Mouse (Mus musculus) left cerebral cortex, adult 8-10 months (tissue): ENCODE measurements around the gene Kcnh8. TPM values are rescaled to one million over a fixed set of nuclear protein-coding genes. Genes with fewer than 3 reads are reported as not detected.

Source experiments
- DNase-seq, 2 experiments: peaks; one replicate each; pipeline ENCODE4 v3.0.0; 2022; ENCODE audit warnings: low spot score in 2 of 2
- total RNA-seq, 4 experiments: library from RNA; stranded (reverse); gene quantifications; 2 replicates each; pipeline ENCODE4 v1.2.4; 2022

Gene Kcnh8
- total RNA-seq, 4 experiments from 2014 or later = 0.49 to 0.93 (median 0.67) TPM

- no peak for DNase-seq
These were observed 216.5 kb downstream of the Kcnh8 start for GRCm38 (mm10) chr17:52819007-52819406.

GRCm38 (mm10) chr17:52829678-52830077, 227.2 kb downstream of the Kcnh8 start:
- no peak for DNase-seq

GRCm38 (mm10) chr17:52873195-52873594, 270.7 kb downstream of the Kcnh8 start:
- peak in 1 of 2 experiments; percentile 11 for DNase-seq

GRCm38 (mm10) chr17:52878964-52879363, 276.5 kb downstream of the Kcnh8 start:
- DNase-seq = no peak

DNA sequence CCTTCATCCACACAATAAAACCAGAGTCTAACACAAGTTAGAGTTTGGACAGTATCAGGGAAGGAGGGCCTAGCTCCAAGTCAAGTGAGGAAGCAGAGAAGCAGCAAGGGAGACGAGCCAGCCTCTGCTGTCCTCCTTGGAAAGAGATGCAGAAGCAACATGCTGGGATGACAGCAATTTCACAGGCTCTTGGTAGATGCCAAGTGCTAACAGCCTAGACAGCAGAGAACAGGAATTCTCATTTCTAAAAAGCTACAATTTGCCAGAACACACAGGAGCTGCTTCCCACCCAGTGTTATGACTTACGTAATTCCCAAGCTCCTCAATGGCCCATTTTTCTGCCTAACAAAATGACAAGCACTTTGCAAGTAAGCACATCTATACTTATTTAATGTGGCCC, 277.5 kb downstream of the Kcnh8 start:
- peak in 1 of 2 experiments; percentile 33 for DNase-seq

DNA sequence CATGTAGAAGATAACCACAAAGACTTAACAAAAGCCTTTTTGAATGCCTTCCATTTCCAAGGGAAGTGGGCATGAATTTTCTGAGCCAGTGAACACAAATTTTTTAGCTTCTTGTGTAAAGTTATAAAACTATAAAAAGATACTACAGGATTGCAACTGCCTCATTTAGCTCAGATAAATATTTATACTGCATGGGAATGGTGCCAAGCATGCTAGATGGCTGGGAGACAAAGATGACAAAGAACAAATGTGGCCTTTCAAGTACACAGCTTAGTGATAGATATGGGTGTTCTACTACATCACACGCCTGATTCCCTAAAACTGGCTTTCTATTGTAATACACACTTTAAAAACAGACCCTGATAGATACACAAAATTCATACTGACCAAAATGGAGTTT, 282.7 kb downstream of the Kcnh8 start:
- DNase-seq = no peak

DNA sequence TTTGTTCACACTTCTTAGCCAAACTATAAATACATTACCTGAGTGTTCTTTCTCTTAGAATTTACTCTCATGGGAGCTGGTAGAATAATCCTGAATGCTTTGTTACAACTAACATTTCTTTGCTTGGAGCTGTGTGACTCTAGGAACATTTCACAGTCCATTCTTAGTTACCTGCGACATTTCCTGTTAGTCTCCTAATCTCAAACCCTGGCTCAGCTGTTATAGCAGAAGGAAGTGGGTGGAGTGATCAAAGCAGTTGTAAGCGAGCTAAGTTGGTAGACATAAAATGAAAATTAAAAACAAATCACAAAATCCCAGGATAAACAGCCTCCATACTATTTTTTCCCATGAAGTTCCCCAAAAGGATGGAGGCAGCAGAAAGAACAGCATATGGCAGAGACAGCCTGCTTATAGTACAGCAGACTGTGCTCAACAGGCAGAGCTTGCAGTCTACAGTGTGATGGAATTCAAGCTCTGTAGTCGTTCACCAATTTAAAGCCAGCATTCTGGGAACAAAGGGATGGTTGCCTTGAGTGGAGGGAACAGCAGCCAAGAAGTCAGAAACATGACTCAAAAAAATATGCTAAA, 318.1 kb downstream of the Kcnh8 start:
- peak in 1 of 2 experiments; percentile 35 for DNase-seq

DNA sequence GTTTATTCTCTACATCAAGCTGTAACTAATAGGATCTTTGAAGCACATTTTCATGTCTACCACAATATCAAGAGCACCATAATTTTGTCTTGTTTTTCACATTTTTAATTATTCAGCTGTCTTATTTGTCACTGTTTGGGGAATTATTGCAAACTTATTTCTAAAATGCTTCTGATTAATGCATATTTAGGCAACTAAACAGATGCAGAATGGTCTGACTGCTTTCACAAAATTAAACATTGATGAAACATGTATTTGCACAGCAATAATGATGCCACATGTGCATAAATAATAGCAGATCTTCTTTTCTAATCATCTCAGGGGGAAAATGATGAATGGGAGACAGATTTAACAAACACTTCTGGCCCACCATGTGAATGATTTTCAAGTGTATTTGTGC, 341.5 kb downstream of the Kcnh8 start:
- DNase-seq = no peak

- DNase-seq = no peak
These were observed 370.2 kb downstream of the Kcnh8 start for GRCm38 (mm10) chr17:52972735-52973134.

DNA sequence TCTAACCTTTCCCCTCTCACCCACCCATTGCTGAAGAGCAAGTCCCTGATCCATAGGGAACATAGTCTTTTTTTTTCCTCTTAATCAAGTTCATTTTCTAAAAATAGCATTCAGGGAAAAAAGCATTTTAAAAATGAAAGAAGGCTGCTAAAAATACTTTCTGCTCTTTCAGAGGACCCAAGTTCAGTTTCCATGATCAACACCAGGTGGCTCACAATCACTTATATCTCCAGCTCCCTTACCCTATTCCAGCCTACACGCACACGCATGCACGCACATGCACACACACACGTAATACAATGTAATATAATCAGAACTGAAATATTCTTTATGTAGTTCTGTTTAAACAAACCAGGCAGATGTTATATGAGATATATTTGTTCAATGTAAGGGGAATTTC, 378.4 kb downstream of the Kcnh8 start:
- DNase-seq = no peak
